Mouse (Mus musculus): ENCODE data around the gene Cchcr1. TPM values are rescaled to one million over a fixed set of nuclear protein-coding genes. Genes with fewer than 3 reads are reported as not detected.

Cchcr1 gene
- polyA plus RNA-seq, 1 experiment, result 31.8 TPM

DNA sequence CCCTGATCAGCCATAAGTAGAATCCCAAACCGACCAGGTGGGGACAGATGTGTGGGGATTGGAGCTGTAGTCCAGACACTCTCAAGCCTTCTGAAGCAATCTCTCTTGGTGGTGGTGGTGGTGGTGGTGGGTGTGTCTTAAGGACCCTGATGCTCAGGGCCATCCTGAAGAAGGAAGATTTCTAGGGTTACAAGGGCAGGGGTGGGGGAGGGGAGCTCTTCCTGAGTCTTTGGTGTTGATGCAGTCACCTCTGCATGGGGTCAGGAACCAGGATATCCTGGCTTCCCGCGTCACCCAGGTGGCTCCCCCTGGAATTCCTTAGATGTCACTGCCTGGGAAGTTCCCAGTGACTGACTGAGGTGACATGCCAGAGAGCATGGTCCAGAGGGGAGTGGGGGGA is 15.5 kb downstream of the Cchcr1 start:
- Histone ChIP-seq H3K4me1 (ENCODE audit: control insufficient read depth, insufficient read depth, low read length) (no peaks in the 10 kb centered on the region), H3K27ac (ENCODE audit: control insufficient read depth, insufficient read depth, low read depth, low read length, poor library complexity) (no peak overlapping the region), H3K4me3 (replicated peaks; ENCODE audit: control insufficient read depth, low read depth, low read length) (no peak overlapping the region)
- 16% methylated on average over 3 of the region's 3 CpGs for WGBS
- TF ChIP-seq POLR2A (IDR thresholded peaks at IDR 0.05; ENCODE audit: borderline replicate concordance, control insufficient read depth, low read depth, low read length) (no peak), CTCF (IDR thresholded peaks at IDR 0.05; ENCODE audit: control insufficient read depth, insufficient read depth, low read length) (no peak)

DNA sequence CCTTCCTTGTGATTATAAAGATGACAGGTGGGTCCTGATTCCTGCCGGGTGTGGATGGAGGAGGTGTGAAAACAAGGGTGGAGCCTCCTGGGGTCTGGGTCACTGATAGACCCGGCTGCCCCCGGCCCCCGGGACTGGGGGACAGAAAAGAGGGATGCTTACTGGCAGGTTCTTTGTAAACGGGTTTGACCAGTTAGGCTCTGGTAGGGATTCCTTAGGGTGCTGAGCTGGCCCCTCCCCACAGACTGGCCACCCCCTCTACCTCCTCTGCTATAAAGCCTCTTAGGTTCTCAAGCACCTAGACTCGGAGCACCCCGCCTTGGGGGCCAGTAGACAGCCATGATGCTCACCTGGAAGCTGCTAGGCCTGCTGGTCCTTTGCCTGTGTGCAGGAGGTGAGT is 16.0 kb downstream of the Cchcr1 start, which contains the start of gene Psors1c2:
Gene Psors1c2, plus strand, starts transcription at position 301 of the 400 bp plus-strand sequence.
- 26% methylated on average over 7 of the region's 7 CpGs for WGBS

DNA sequence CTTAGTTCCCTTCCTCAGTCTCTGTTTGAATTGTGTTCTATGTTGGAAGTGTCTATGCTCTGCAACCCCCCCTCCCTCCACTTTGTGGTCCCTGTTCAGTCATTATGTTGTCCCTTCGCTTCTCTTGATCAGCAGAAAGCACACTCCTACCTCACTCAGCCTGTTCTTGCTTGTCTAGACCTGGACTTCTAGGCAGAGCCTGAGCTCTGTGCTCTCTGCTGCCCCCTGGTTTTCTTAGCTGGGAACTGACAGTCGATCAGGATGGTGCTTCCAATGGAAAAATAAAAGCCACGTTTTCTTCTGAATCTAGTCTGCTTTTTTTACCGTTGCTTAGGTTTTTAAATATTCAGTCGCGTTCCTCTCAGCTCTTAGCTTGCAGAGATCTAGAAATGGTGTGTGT is 17.4 kb downstream of the Cchcr1 start:
- Histone ChIP-seq H3K27ac (ENCODE audit: control insufficient read depth, insufficient read depth, low read depth, low read length, poor library complexity) (no peak overlapping the region), H3K4me1 (ENCODE audit: control insufficient read depth, insufficient read depth, low read length) (no peaks in the 10 kb centered on the region), H3K4me3 (replicated peaks; ENCODE audit: control insufficient read depth, low read depth, low read length) (no peak overlapping the region)
- WGBS, result 7% methylated on average over 6 of the region's 6 CpGs
- TF ChIP-seq CTCF (IDR thresholded peaks at IDR 0.05; ENCODE audit: control insufficient read depth, insufficient read depth, low read length), result peak; percentile 88
- no peak for TF ChIP-seq POLR2A (IDR thresholded peaks at IDR 0.05; ENCODE audit: borderline replicate concordance, control insufficient read depth, low read depth, low read length)

More for the DNA sequence above, 16.0 kb downstream of the Cchcr1 start, which contains the start of gene Psors1c2:
- Histone ChIP-seq H3K27ac (ENCODE audit: control insufficient read depth, insufficient read depth, low read depth, low read length, poor library complexity) (no peak within 1 kb of the TSS), H3K4me3 (replicated peaks; ENCODE audit: control insufficient read depth, low read depth, low read length) (no peak within 1 kb of the TSS), H3K4me1 (ENCODE audit: control insufficient read depth, insufficient read depth, low read length) (no peaks in the 10 kb centered on the region)
- TF ChIP-seq POLR2A (IDR thresholded peaks at IDR 0.05; ENCODE audit: borderline replicate concordance, control insufficient read depth, low read depth, low read length) (no peak), CTCF (IDR thresholded peaks at IDR 0.05; ENCODE audit: control insufficient read depth, insufficient read depth, low read length) (no peak)

DNA sequence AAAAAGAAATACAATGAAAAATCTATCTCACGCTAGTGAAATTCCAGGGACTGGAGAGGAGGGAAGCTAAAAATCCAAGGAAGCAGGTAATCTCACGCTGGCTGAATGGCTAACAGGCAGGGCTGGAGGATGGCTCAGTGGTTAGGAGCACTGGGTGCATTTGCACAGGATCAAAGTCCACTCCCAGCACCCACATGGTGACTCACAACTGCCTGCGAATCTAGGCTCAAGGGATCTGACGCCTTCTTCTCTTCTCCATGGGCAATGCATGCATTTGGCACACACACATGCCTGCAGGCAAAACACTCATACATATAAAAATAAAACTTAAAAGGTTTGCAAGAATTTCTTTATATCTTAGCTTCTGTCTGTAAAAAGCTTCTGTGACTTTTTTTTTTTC is 20.5 kb downstream of the Cchcr1 start:
- WGBS, result 73% methylated on average over 4 of the region's 4 CpGs

DNA sequence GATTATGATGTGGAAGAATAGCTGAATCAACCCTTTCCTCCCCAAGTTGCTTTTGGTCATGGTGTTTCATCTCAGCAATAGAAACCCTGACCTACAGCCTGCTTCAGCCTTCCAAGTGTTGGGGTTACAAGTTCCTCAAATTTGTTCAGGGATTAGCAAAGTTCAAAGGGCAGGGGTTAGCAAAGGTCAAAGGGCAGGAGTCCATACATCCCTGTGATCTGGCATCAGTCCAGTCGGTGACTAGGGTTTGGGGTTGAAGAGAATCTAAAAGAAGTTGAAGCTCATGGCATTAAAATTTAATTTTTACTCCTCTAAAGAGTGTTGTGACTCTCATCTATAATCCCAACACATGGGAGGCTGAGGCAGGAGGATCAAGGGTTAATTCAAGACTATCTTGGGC is 21.6 kb downstream of the Cchcr1 start:
- Histone ChIP-seq H3K4me1 (ENCODE audit: control insufficient read depth, insufficient read depth, low read length) (no peaks in the 10 kb centered on the region), H3K27ac (ENCODE audit: control insufficient read depth, insufficient read depth, low read depth, low read length, poor library complexity) (no peak overlapping the region), H3K4me3 (replicated peaks; ENCODE audit: control insufficient read depth, low read depth, low read length) (no peak overlapping the region)
- no peak for TF ChIP-seq POLR2A (IDR thresholded peaks at IDR 0.05; ENCODE audit: borderline replicate concordance, control insufficient read depth, low read depth, low read length)
- no peak for TF ChIP-seq CTCF (IDR thresholded peaks at IDR 0.05; ENCODE audit: control insufficient read depth, insufficient read depth, low read length)
- WGBS, result 78% methylated on average over 1 of the region's 1 CpGs

More for the DNA sequence above, 20.5 kb downstream of the Cchcr1 start:
- TF ChIP-seq POLR2A (IDR thresholded peaks at IDR 0.05; ENCODE audit: borderline replicate concordance, control insufficient read depth, low read depth, low read length) (no peak), CTCF (IDR thresholded peaks at IDR 0.05; ENCODE audit: control insufficient read depth, insufficient read depth, low read length) (no peak)
- Histone ChIP-seq H3K27ac (ENCODE audit: control insufficient read depth, insufficient read depth, low read depth, low read length, poor library complexity) (no peak overlapping the region), H3K4me3 (replicated peaks; ENCODE audit: control insufficient read depth, low read depth, low read length) (no peak overlapping the region), H3K4me1 (ENCODE audit: control insufficient read depth, insufficient read depth, low read length) (no peaks in the 10 kb centered on the region)

DNA sequence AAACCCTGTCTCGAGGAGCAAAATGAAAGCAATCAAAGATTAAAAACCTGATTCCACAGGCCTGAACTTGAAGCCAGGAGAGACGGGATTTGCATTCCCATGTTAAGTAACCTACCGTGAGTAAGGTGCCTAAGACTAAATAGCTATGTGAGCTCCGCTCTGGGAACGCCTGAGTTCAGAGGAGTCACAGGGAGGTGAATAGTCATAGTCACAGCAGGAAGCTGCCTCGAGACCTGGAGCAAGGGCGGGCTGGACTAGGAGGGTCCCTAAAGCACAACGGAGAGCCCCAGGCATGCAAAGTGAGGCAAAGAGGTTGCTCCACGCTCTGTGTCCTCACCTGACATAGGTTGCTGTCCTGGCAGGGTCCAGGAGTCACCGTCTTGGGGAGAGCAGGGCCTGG is 22.6 kb downstream of the Cchcr1 start:
- 50% methylated on average over 10 of the region's 10 CpGs for WGBS
- Histone ChIP-seq H3K4me3 (replicated peaks; ENCODE audit: control insufficient read depth, low read depth, low read length) (no peak overlapping the region), H3K27ac (ENCODE audit: control insufficient read depth, insufficient read depth, low read depth, low read length, poor library complexity) (no peak overlapping the region), H3K4me1 (ENCODE audit: control insufficient read depth, insufficient read depth, low read length) (peaks cover 1% of the 10 kb centered on the region; the same call in 1 of the 2 replicates)
- TF ChIP-seq POLR2A (IDR thresholded peaks at IDR 0.05; ENCODE audit: borderline replicate concordance, control insufficient read depth, low read depth, low read length) (no peak), CTCF (IDR thresholded peaks at IDR 0.05; ENCODE audit: control insufficient read depth, insufficient read depth, low read length) (no peak)

DNA sequence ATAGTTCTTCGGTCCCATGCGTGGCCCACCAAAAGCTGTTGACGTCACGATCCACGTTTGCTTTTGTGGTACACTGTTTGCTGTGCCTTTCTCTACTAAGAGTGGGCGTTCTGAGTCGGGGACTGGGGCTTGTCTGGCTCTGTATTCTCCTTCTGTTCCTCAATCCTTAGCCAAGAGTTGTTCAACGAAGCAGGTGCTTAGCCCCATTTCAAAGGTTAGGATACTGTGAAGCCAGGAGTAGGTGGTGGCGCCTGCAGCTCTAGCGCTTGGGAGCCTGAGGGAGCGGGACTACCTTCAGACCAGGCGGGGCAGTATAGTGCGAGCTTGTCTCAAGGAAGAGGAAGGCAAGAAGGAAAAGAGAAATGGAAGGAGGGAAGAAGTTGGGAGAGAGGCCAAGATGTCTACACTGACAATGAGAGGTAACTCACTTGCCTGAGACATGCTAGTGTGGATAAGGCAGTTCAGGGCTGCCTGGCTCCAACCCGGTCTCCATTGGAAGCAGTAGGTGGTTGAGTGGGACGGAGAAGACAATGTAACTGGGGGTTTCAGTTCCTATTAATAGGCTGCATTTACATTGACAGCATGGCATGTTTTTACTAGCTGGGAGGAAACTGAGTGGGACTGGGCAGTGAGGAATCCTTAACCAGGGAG is 26.0 kb downstream of the Cchcr1 start:
- 71% methylated on average over 15 of the region's 15 CpGs for WGBS
- TF ChIP-seq CTCF (IDR thresholded peaks at IDR 0.05; ENCODE audit: control insufficient read depth, insufficient read depth, low read length), result no peak
- TF ChIP-seq POLR2A (IDR thresholded peaks at IDR 0.05; ENCODE audit: borderline replicate concordance, control insufficient read depth, low read depth, low read length), result no peak
- Histone ChIP-seq H3K27ac (ENCODE audit: control insufficient read depth, insufficient read depth, low read depth, low read length, poor library complexity) (no peak overlapping the region), H3K4me1 (ENCODE audit: control insufficient read depth, insufficient read depth, low read length) (peaks cover 1% of the 10 kb centered on the region; the same call in 1 of the 2 replicates), H3K4me3 (replicated peaks; ENCODE audit: control insufficient read depth, low read depth, low read length) (no peak overlapping the region)

DNA sequence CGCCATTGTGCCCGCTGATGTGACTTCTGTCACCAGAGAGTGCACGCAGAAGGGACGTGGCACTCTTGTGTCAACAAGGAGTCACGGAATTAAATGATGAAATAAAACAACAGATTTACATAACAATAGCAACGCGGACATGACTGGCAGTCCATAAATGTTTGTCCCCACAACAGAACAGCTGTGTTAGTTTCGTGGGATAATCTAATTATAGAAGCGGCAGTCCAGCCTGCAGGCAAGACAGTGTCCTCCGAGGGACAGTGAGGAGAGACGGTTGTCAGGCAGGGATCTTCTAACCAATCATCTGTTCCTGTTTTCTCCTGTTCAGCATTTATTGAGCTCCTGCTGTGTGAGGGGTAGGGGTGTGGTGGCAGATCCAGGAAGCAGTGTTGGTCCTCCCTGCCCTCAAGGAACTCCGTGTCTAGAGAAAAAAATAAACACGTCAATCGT is 26.5 kb downstream of the Cchcr1 start:
- Histone ChIP-seq H3K27ac (ENCODE audit: control insufficient read depth, insufficient read depth, low read depth, low read length, poor library complexity) (no peak overlapping the region), H3K4me3 (replicated peaks; ENCODE audit: control insufficient read depth, low read depth, low read length) (no peak overlapping the region), H3K4me1 (ENCODE audit: control insufficient read depth, insufficient read depth, low read length) (peaks cover 1% of the 10 kb centered on the region; the same call in 1 of the 2 replicates)
- TF ChIP-seq POLR2A (IDR thresholded peaks at IDR 0.05; ENCODE audit: borderline replicate concordance, control insufficient read depth, low read depth, low read length) (no peak), CTCF (IDR thresholded peaks at IDR 0.05; ENCODE audit: control insufficient read depth, insufficient read depth, low read length) (no peak)
- 57% methylated on average over 14 of the region's 14 CpGs for WGBS

Measured in bone marrow, adult 2 months (tissue).